Mouse (Mus musculus): ENCODE data around the gene Tns1.

The Tns1 gene

GRCm38 (mm10) chr1:74058771-74059170 is 65.5 kb downstream of the Tns1 start:
- no peak for DNase-seq (ENCODE audit: low read depth, low spot score)

GRCm38 (mm10) chr1:74058309-74058708 is 65.9 kb downstream of the Tns1 start:
- DNase-seq (ENCODE audit: low read depth, low spot score): no peak

- no peak for DNase-seq (ENCODE audit: low read depth, low spot score)
These were observed 66.7 kb downstream of the Tns1 start for GRCm38 (mm10) chr1:74057501-74057900.

GRCm38 (mm10) chr1:74055552-74055951 is 68.7 kb downstream of the Tns1 start:
- DNase-seq (ENCODE audit: low read depth, low spot score): no peak

- no peak for DNase-seq (ENCODE audit: low read depth, low spot score)
These were observed 69.8 kb downstream of the Tns1 start for GRCm38 (mm10) chr1:74054471-74054870.

- no peak for DNase-seq (ENCODE audit: low read depth, low spot score)
These were observed 70.2 kb downstream of the Tns1 start for GRCm38 (mm10) chr1:74054007-74054406.

GRCm38 (mm10) chr1:74053068-74053467 is 71.2 kb downstream of the Tns1 start:
- DNase-seq (ENCODE audit: low read depth, low spot score): peak; percentile 28

- no peak for DNase-seq (ENCODE audit: low read depth, low spot score)
These were observed 72.9 kb downstream of the Tns1 start for GRCm38 (mm10) chr1:74051349-74051748.

- no peak for DNase-seq (ENCODE audit: low read depth, low spot score)
These were observed 74.8 kb downstream of the Tns1 start for GRCm38 (mm10) chr1:74049430-74049829.

- DNase-seq (ENCODE audit: low read depth, low spot score): no peak
These were observed 76.5 kb downstream of the Tns1 start for GRCm38 (mm10) chr1:74047722-74048121.

- DNase-seq (ENCODE audit: low read depth, low spot score): no peak
These were observed 76.9 kb downstream of the Tns1 start for GRCm38 (mm10) chr1:74047311-74047710.

- no peak for DNase-seq (ENCODE audit: low read depth, low spot score)
These were observed 79.2 kb downstream of the Tns1 start for GRCm38 (mm10) chr1:74045034-74045433.

GRCm38 (mm10) chr1:74044421-74044820 is 79.8 kb downstream of the Tns1 start:
- no peak for DNase-seq (ENCODE audit: low read depth, low spot score)

GRCm38 (mm10) chr1:74043584-74044105 is 80.6 kb downstream of the Tns1 start:
- no peak for DNase-seq (ENCODE audit: low read depth, low spot score)

GRCm38 (mm10) chr1:74042711-74043467 is 81.4 kb downstream of the Tns1 start:
- peak; percentile 13 for DNase-seq (ENCODE audit: low read depth, low spot score)

GRCm38 (mm10) chr1:74041692-74042091 is 82.6 kb downstream of the Tns1 start:
- DNase-seq (ENCODE audit: low read depth, low spot score): no peak

- no peak for DNase-seq (ENCODE audit: low read depth, low spot score)
These were observed 83.1 kb downstream of the Tns1 start for GRCm38 (mm10) chr1:74041178-74041577.

GRCm38 (mm10) chr1:74036560-74037390 is 87.5 kb downstream of the Tns1 start:
- DNase-seq (ENCODE audit: low read depth, low spot score): no peak

- no peak for DNase-seq (ENCODE audit: low read depth, low spot score)
These were observed 88.2 kb downstream of the Tns1 start for GRCm38 (mm10) chr1:74035912-74036489.

GRCm38 (mm10) chr1:74035487-74035886 is 88.8 kb downstream of the Tns1 start:
- DNase-seq (ENCODE audit: low read depth, low spot score): no peak

- DNase-seq (ENCODE audit: low read depth, low spot score): no peak
These were observed 89.5 kb downstream of the Tns1 start for GRCm38 (mm10) chr1:74034736-74035135.

GRCm38 (mm10) chr1:74034211-74034610 is 90.0 kb downstream of the Tns1 start:
- DNase-seq (ENCODE audit: low read depth, low spot score): no peak
